Mouse (Mus musculus) right cerebral cortex, postnatal 36 days (tissue): Measurements from ENCODE around the gene C1ql3.

ENCODE experiments used
- DNase-seq, 2 experiments: peaks; one replicate each; pipeline ENCODE4 v3.0.0; 2022; ENCODE audit warnings: low spot score in 2 of 2, mixed read lengths in 1 of 2

The C1ql3 gene

GRCm38 (mm10) chr2:13011472-13011871 is at the start of gene C1ql3:
TSS of gene C1ql3 (minus strand) at chr2:13011806.
- peak; percentile 84 to 90 for DNase-seq

DNA sequence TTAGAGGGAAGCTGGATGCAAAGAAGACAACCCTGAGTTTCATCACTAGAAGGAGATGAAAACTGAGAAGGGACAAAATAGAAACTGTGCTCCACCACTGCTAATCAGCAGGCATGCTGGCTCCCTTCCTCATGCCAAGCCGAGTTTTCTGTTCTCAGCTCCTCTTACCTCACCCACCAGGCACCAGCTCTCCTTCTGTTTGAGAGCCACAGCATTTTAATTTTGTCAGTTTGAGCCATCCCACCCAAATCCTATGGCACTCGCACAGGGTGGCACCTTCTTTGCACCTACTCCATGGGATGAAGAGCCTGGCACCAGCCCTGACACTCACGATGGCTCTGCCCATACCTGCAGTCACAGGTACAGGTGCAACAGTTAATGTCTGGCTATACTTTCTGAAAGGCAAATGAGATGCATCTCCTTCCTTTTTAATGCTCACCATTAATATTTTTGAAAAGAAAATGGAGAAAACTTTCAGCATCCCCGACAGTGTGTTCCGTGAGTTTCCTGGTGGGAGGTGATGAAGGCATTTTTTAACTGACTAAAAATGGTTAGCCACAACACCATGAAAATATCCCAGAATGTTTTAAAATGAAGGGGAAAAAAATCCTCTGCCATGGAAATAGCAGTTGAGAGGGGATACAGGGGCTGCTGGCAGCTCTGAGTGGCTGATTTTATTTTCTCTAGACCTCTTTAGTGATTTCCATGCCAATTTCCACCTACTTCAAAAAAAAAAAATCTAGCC is 49.0 kb upstream of the C1ql3 start:
- peak; percentile 56 to 78 for DNase-seq

DNA sequence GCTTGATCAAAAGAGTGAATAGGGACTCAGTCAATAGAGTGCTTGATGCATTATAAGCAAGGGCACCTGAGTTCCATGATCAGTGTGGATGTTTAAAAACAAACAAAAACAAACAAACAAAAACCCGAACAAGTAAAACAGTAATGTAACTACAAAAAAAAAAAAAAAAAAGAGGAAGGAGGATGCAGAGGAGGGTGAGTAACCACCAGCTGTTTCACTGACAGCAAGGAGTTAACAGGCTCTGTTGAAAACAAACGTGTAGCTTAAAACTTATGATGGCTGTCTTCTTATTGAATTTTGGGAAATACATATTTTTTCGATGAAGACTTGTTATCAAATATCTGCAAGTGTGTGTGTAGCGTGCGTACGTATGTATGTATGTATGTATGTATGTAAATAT is 37.0 kb upstream of the C1ql3 start:
- no peak for DNase-seq

- DNase-seq, result no peak
Measured at GRCm38 (mm10) chr2:13044555-13044954, 32.9 kb upstream of the C1ql3 start.

DNA sequence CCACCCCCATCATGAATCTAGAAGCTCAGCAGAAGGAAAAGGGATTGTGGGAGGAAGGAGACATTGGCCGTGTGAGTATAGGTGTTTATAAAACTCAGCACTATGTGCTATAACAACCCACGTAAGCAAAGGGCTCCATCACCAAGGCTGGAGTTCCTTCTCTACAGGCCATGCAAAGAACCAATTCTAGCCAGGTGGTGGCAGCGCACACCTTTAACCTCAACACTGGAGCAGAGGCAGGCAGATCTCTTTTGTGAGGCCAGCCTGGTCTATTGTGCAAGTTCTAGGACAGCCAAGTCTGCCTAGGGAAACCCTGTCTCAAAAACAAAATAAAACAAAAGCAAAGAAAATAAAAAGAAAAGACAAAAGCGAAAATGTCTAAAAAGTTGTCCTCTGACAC is 28.2 kb upstream of the C1ql3 start:
- no peak for DNase-seq

- no peak for DNase-seq
Measured at GRCm38 (mm10) chr2:13038772-13039171, 27.2 kb upstream of the C1ql3 start.

GRCm38 (mm10) chr2:13018861-13019260 is 7.3 kb upstream of the C1ql3 start:
- DNase-seq, result no peak

GRCm38 (mm10) chr2:13018382-13018781 is 6.8 kb upstream of the C1ql3 start:
- DNase-seq, result no peak

DNA sequence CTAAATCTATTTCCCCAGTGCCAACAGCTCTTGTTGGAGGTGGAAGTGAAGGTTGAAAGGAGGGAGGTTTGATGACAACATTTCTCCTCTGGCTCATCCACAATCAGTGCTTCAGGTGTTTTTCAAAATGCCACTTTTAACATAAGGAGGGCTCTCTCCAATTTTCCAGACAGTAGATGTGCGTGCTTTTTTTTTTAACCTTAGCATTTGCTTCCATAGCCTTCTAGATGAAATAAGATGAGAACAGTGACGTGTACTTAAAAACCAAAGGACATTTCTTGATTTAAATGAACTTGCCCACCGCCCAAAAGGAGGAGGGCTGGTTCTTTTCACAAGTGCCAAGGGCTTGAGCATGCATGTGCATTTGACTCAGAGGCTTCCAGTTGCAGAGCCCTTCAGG is 367 bp upstream of the C1ql3 start:
- DNase-seq, result no peak

- peak in 1 of 2 experiments; percentile 18 for DNase-seq
Measured at GRCm38 (mm10) chr2:13010460-13011341, 905 bp downstream of the C1ql3 start.

GRCm38 (mm10) chr2:13010030-13010459 is 1.6 kb downstream of the C1ql3 start:
- peak in 1 of 2 experiments; percentile 9 for DNase-seq

- DNase-seq, result no peak
Measured at GRCm38 (mm10) chr2:13009261-13009972, 2.2 kb downstream of the C1ql3 start.

GRCm38 (mm10) chr2:13008433-13008832 is 3.2 kb downstream of the C1ql3 start:
- no peak for DNase-seq

DNA sequence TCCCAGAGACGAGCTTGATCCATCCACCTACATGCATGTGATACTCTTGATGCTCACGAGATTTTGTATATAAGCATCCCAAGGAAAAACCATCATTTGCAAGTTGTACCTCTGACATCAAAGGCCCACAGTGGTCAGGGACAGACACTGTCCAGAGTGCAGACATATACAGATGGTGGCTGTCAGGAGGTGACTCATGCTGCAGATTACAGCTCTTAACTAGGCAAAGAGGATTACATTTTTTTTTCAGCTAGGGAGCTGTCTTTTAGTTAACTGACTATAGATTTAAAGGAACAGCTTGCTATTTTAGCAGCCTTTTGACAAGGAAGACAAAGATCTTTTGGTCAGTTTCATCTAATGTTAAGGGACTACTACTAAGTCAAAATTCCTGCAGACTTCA is 11.6 kb downstream of the C1ql3 start:
- no peak for DNase-seq

- DNase-seq, result no peak
Measured at GRCm38 (mm10) chr2:12984901-12985732, 26.5 kb downstream of the C1ql3 start.

DNA sequence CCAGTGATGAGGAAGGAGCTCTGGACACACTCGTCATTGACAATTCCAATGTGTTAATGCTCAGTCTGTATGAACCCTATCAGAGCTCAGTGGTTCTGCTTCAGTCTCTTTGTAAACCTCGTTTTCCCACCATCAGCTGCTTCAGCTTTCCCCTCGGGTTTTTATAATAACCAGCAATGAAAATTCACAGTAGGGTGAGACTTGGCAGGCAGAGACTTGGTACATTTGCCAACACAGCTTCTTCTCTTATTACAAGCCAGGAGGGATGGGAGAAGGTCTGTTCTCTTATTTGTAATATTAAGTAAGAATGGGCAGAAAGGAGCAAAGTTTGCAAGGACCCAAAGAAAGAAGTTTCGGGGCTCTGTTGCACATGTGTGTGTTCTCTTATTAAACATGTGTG is 32.8 kb downstream of the C1ql3 start:
- no peak for DNase-seq

GRCm38 (mm10) chr2:12977367-12977766 is 34.2 kb downstream of the C1ql3 start:
- DNase-seq, result no peak

DNA sequence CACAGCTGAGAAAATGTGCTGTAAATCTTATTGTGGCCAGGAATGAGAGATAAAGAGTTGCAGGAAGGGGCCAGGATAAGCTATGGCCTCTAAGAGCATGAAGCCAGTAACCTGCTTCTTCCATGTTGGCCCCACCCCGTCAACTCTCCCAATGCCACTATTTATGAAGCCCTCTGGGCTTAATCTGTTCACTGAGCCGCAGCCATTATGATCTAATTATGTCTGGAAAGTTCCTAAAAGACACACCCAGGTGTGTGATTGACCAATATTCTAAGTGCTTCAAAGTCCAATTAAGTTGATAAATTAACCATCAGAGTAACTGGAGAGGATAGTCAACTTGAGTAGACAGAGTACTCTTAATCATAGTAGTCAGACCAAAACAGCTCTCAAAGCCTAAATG is 37.9 kb downstream of the C1ql3 start:
- no peak for DNase-seq

DNA sequence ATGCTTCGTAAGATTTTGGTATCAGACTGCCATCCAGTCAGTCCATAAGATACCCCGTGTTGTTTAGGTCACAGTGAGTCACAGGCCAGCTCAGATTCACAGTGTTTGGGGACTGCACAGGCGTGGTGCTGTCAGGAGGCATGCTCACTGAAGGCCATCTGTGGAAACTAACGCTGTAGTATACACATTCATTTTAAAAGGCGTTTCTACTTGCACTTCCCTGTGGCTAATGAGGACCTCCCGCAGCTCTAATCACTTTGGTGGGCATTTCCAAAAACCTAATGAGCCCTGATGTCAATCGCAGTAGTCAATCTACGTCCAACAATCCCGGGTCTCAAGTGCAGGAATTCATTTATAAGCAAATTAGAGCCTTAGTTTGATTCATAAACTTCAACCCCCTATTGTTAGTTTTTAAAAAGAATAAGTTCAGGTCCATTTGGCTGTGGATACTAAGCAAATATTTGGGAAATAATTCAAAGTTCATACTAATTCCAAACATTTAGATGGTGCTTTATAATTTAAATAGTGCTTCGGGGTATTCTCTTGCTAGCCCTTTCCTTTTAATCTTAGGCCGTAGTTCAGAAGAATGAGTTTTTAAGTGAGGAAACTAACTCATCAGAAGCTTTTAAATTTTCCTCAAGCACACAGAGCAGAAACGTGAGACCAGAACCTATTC is 41.4 kb downstream of the C1ql3 start:
- DNase-seq, result no peak

DNA sequence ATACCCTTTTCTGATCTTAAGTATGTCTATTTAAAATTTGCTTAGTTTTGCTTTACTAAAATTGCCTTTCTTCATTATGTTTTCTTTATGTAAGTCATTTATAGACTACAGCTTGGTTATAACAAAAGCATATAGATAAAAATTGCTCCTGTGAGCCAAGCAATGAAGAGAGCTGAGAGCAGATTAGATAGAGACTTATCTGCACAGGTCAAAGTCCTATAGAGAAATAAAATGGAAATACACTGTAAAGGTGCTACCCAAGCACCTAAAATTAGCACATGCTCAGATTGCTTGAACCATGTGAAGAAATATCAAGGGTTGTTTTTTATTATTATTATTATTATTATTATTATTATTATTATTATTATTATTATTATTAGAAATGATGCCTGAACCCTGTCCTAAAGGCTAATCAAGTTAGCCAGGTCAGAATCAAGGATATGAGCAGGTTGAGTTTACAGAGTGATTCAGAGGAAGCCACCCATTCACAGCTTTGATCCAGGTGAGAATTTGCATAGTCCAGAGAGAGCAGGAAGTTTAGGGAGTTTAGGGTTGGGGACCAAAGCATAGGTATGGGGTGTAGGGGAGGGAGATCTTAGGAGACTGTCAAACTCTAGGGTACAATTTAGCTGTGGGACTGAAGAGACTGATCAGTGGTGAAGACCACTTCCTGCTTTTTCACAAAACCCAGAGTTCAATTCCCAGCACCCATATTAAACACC is 54.7 kb downstream of the C1ql3 start:
- DNase-seq, result no peak
